Mouse (Mus musculus): ENCODE data around the gene Lrp1.

Lrp1 gene

GRCm38 (mm10) chr10:127616261-127616679 is 4.7 kb downstream of the Lrp1 start:
- DNase-seq (ENCODE audit: low read depth, low spot score): no peak

- DNase-seq (ENCODE audit: low read depth, low spot score): no peak
Measured at GRCm38 (mm10) chr10:127615591-127615990, 5.4 kb downstream of the Lrp1 start.

GRCm38 (mm10) chr10:127615034-127615374 is 5.9 kb downstream of the Lrp1 start:
- no peak for DNase-seq (ENCODE audit: low read depth, low spot score)

- no peak for DNase-seq (ENCODE audit: low read depth, low spot score)
Measured at GRCm38 (mm10) chr10:127614236-127615033, 6.5 kb downstream of the Lrp1 start.

- DNase-seq (ENCODE audit: low read depth, low spot score): no peak
Measured at GRCm38 (mm10) chr10:127612079-127612775, 8.7 kb downstream of the Lrp1 start.

- DNase-seq (ENCODE audit: low read depth, low spot score): no peak
Measured at GRCm38 (mm10) chr10:127610066-127610415, 10.9 kb downstream of the Lrp1 start.

GRCm38 (mm10) chr10:127609415-127610065 is 11.4 kb downstream of the Lrp1 start:
- no peak for DNase-seq (ENCODE audit: low read depth, low spot score)

GRCm38 (mm10) chr10:127607059-127607458 is 13.9 kb downstream of the Lrp1 start:
- peak; percentile 23 for DNase-seq (ENCODE audit: low read depth, low spot score)

- DNase-seq (ENCODE audit: low read depth, low spot score): no peak
Measured at GRCm38 (mm10) chr10:127605756-127606155, 15.2 kb downstream of the Lrp1 start.

- DNase-seq (ENCODE audit: low read depth, low spot score): no peak
Measured at GRCm38 (mm10) chr10:127605251-127605547, 15.7 kb downstream of the Lrp1 start.

GRCm38 (mm10) chr10:127604465-127605250 is 16.3 kb downstream of the Lrp1 start:
- DNase-seq (ENCODE audit: low read depth, low spot score): no peak

GRCm38 (mm10) chr10:127603437-127604371 is 17.2 kb downstream of the Lrp1 start:
- DNase-seq (ENCODE audit: low read depth, low spot score): no peak

- DNase-seq (ENCODE audit: low read depth, low spot score): no peak
Measured at GRCm38 (mm10) chr10:127602194-127602593, 18.8 kb downstream of the Lrp1 start.

GRCm38 (mm10) chr10:127599779-127600541 is 21.0 kb downstream of the Lrp1 start:
- DNase-seq (ENCODE audit: low read depth, low spot score): no peak

GRCm38 (mm10) chr10:127599252-127599651 is 21.7 kb downstream of the Lrp1 start:
- DNase-seq (ENCODE audit: low read depth, low spot score): no peak

- no peak for DNase-seq (ENCODE audit: low read depth, low spot score)
Measured at GRCm38 (mm10) chr10:127598607-127599006, 22.3 kb downstream of the Lrp1 start.

- no peak for DNase-seq (ENCODE audit: low read depth, low spot score)
Measured at GRCm38 (mm10) chr10:127597311-127597901, 23.5 kb downstream of the Lrp1 start.

- no peak for DNase-seq (ENCODE audit: low read depth, low spot score)
Measured at GRCm38 (mm10) chr10:127596321-127596941, 24.5 kb downstream of the Lrp1 start.
